Mouse (Mus musculus): ENCODE data around the gene Slc22a1.
"Not testable (repeated sequence)": the region's sequence is repeated elsewhere in the genome, so short reads cannot be mapped to it uniquely, and the experiment has no call there.

Gene Slc22a1

GRCm38 (mm10) chr17:12684412-12684811 is 8.8 kb upstream of the Slc22a1 start:
- DNase-seq: peak; percentile 47 to 62

GRCm38 (mm10) chr17:12683582-12683981 is 8.0 kb upstream of the Slc22a1 start:
- no peak for DNase-seq

- no peak for DNase-seq
These were observed 2.6 kb upstream of the Slc22a1 start for GRCm38 (mm10) chr17:12678261-12678660.

GRCm38 (mm10) chr17:12677139-12677538 is 1.5 kb upstream of the Slc22a1 start:
- DNase-seq: no peak

GRCm38 (mm10) chr17:12674980-12675379 is 649 bp downstream of the Slc22a1 start:
- DNase-seq: not testable (repeated sequence)

GRCm38 (mm10) chr17:12673871-12674270 is 1.8 kb downstream of the Slc22a1 start:
- DNase-seq: no peak

GRCm38 (mm10) chr17:12672285-12672790 is 3.3 kb downstream of the Slc22a1 start:
- no peak for DNase-seq

- DNase-seq: no peak
These were observed 4.5 kb downstream of the Slc22a1 start for GRCm38 (mm10) chr17:12671029-12671605.

GRCm38 (mm10) chr17:12669363-12669679 is 6.3 kb downstream of the Slc22a1 start:
- DNase-seq: no peak

GRCm38 (mm10) chr17:12668478-12669362 is 6.9 kb downstream of the Slc22a1 start:
- no peak for DNase-seq

- peak; percentile 57 to 70 for DNase-seq
These were observed 11.5 kb downstream of the Slc22a1 start for GRCm38 (mm10) chr17:12664156-12664555.

GRCm38 (mm10) chr17:12660572-12661260 is 14.9 kb downstream of the Slc22a1 start:
- DNase-seq: peak in 1 of 2 experiments; percentile 39

GRCm38 (mm10) chr17:12659233-12659632 is 16.4 kb downstream of the Slc22a1 start:
- DNase-seq: no peak

GRCm38 (mm10) chr17:12658784-12659183 is 16.8 kb downstream of the Slc22a1 start:
- no peak for DNase-seq

- DNase-seq: no peak
These were observed 19.8 kb downstream of the Slc22a1 start for GRCm38 (mm10) chr17:12655826-12656225.

GRCm38 (mm10) chr17:12654061-12654460 is 21.6 kb downstream of the Slc22a1 start:
- DNase-seq: no peak

GRCm38 (mm10) chr17:12652604-12653003 is 23.0 kb downstream of the Slc22a1 start:
- no peak for DNase-seq

GRCm38 (mm10) chr17:12645461-12645860 is 30.2 kb downstream of the Slc22a1 start:
- DNase-seq: no peak

GRCm38 (mm10) chr17:12641087-12641486 is 34.5 kb downstream of the Slc22a1 start:
- DNase-seq: no peak

- DNase-seq: no peak
These were observed 36.0 kb downstream of the Slc22a1 start for GRCm38 (mm10) chr17:12639585-12639984.

GRCm38 (mm10) chr17:12634814-12635213 is 40.8 kb downstream of the Slc22a1 start:
- DNase-seq: no peak

- DNase-seq: no peak
These were observed 43.6 kb downstream of the Slc22a1 start for GRCm38 (mm10) chr17:12631771-12632600.
